Mouse (Mus musculus): ENCODE measurements around the gene Xirp1.

Gene Xirp1

DNA sequence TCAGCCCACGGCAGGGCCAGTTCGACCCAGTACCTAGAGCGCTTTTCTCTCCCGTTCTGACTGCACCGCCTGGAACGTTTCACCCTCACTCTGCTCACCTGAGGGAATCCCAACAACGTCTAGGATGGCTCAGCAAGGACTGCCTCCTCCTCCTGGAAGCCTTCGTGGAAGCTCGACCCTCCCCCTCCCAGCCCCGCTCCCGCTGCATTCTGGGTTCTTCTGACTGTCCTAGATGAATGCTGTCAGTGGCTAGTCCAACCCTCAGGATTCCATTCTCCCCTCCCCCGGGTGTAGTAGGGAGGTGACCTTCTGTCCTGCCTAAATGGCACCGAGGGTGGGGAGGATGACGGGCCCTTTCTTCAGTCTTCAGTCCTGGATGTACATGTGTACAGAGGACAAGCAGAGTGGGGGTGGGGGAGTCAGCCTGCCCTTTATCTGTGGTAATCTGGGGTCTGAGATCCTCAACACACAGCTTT is 38.8 kb downstream of the Xirp1 start, which contains the start of gene Csrnp1:
TSS of gene Csrnp1 (minus strand) at position 123 of the 476 bp plus-strand sequence.
- DNase-seq (ENCODE audit: low spot score): peak; percentile 73

DNA sequence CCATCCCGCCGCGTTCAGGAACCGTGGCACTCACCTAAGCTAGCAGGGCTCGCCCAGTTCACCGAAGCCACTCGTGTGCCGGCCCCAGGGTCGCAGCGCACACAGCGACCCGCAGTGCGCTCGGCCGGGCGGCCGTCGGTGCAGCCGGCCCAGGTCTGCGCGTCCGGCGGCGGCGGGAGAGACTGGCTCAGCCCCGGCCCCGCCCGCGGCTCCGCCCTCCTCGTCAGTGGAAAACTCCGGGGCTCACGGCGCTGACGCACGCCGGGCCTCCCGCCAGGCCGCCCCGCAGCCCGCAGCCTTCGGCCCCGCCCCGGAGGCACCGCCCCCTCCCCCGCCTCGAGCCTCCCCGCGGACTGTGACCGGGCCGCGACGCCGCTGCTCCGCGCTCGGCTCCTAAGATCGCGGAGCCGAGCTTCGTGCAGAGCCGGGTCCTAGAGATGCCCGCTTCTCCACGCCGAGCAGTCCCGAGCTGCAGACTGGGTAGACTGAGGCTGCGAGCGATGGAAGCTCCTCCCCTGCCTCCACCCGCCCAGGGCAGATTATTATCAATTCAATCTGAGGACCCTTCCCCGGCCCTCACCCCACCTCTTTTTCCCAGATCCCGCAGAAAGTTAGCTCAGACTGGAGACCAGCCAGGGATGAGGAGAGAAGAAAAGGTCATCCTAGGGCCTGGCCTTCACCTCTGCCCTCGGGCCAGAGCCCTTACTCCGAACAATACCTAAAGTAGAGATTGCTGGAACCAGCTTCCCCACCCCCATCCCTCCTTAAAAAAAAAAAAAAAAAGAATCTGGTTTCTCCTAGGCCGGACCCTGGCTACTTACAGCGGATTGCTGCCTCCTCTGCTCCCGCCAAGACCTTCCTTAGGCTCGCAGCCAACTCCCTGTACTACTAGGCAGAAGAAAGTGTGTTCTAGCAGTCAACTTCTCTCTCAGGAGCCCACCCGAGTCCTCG is 39.5 kb downstream of the Xirp1 start:
- DNase-seq (ENCODE audit: low spot score): peak; percentile 83

DNA sequence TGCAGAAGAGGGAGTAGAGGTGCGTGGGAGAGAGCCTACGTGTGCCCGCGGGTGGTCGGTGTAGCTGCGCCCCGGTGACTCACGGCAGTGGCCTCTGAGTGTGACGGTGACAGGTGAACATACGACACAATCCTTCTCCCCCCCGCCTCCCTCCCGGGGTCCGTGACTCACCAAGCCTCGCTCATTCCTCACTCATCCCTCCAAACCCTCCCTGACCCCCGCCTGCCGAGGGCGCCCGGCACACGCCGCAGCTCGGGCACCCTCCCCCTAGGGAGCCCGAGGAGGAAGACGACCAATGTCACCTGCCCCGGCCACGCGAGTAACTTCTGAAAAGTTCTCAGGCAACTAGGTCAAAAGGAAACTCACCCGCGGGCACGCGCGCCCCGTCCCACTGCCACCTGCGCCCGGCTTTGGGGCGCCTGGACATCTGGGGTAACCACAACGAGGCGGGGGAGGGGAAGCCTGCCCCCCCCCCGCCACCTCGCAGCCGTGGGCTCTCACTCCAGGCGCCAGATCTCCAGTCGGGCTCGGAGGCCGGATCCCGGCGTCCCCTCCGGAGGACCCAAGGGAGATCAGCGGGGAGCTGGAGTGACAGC is 40.3 kb downstream of the Xirp1 start:
- DNase-seq (ENCODE audit: low spot score): no peak

DNA sequence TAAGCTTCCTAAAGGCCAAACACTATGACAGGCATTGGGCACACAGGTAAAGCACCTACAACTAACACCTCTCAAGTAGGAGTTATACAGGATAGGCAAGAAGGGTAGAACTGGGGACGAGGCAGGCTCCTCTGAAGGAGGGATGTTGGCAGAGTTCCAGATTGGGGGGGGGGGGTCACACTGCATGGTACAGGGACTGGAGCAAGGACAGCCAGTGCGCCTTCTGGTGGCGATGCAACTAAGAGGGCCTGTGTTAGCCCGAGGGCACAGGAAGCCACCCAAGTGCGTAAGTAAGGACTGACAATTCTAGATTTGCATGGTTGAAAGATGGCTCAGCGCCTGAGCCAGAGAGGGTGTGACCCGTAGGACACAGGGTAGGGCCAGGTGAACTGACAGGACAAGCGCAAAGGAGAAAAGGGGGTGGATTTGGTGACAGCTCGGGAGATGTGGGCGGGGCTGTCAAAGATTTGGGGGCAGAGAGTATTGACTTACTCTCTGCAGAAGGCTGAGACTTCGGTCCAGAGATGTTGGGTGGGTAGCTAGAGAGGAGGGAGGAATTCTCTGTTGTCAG is 41.1 kb downstream of the Xirp1 start:
- peak; percentile 63 for DNase-seq (ENCODE audit: low spot score)

DNA sequence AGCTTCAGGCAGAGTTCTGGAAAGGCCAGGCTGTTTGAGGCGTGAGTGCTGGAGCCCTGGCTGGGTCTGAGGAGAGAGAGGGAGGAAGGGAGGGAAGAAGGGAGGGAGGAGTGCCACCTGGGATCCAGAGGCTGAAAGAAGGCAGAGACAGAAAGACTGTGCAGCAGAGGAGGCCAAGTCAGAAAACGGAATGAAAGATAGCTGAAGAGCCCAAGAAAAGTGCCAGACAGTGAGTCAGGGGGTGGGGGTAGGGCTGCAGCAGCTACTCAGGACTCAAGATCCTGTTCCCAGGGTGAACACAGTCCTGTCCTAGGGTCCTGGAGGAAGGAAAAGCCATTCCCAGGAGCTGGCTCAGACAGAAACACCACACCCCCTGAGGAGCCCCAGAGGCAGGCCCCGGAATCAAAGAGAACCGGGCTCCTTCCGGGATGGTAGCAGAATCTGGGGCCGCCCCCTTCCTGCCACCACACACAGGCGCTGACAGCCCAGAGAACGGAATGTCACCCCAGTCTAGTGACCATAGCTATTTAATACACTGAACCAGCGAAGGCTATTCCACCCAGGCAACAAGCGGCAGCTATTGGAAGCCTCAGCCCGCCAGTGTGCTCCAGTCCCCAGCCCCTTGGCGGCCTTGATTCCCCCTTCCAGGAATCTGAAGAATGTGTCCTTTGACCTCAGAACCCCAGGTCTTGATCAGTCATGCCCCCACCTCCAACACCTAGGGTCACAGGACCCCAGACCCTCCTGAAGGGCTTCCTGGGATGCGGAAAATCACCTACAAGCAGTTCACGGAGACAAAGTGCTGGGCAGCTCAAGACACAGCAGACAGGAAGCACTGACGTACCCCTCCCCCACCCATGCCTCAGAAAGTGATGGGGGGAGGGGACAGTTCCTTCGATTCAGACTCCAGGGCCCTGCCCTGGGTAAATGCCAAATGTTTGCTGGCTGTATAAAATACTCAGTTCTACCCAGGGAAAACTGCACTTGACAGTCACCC is 41.9 kb downstream of the Xirp1 start:
- peak; percentile 92 for DNase-seq (ENCODE audit: low spot score)

GRCm38 (mm10) chr9:119980770-119981182 is 42.6 kb downstream of the Xirp1 start:
- peak; percentile 59 for DNase-seq (ENCODE audit: low spot score)

DNA sequence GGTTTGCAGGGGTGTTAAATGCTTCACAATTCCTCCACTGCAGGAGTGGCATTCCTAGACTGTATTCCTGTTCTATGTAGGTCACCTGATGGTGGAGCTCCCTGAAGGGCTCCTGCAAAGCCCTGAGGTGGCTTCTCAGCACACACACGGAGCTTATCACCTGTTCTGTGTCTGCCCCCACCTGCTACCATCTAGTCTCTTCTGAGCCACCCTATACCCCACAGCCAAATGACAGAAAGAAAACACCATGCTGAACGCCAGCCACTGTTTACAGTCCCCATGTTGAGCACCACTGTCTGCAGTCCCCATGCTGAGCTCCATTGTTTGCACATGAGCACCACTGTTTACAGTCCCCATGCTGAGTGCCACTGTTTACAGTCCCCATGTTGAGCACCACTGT is 43.6 kb downstream of the Xirp1 start:
- DNase-seq (ENCODE audit: low spot score): no peak

DNA sequence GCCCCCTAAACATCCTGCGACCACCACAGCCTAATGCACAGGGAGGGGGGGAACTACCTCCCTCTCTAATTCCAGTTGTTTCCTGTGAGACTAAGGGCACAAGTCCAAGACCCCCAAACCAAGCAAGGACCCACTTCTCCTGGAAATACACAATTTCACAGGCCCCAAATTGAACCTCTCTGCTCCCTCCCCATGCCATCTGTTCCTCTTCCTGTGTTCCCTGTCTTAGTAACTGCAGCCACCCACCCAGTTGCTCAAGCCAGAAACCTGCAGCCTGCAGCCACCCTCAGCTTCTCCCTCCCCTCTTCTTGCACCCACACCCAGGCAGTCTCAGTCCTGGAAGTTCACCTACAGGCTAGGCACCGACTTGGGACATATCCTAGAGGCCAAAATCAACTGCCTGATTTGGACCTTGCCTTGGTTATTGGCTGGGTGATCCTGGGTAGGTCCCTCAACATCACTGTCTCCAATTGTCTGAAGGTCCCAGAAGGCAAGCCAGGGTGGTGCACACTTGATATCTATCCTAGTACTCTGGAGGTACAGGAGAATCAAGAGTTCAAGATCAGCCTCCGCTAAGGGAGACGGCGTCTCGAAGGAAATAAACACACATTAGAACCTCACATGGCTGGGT is 44.5 kb downstream of the Xirp1 start:
- no peak for DNase-seq (ENCODE audit: low spot score)

GRCm38 (mm10) chr9:119978151-119978810 is 45.1 kb downstream of the Xirp1 start:
- no peak for DNase-seq (ENCODE audit: low spot score)

- no peak for DNase-seq (ENCODE audit: low spot score)
Measured at GRCm38 (mm10) chr9:119977557-119978060, 45.8 kb downstream of the Xirp1 start.

- DNase-seq (ENCODE audit: low spot score): no peak
Measured at GRCm38 (mm10) chr9:119976704-119977556, 46.5 kb downstream of the Xirp1 start.

DNA sequence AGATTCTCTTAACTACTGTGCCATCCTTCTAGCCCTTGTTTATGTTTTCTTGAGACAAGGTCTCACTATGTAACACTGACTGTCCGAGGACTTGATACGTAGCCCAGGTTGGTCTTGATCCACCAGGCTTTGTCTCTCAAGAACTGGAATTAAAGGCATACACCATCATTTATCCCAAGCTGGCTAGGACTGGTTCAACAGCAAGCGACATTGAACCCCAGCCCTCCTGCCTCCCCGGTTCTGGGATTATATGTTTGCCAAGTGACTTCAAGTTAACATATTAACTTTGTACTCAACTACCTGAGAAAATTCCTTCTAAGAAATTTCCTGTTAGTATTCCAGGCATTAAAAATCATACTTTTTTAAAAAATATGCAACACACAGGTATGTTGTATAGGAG is 48.1 kb downstream of the Xirp1 start:
- DNase-seq (ENCODE audit: low spot score): no peak

- DNase-seq (ENCODE audit: low spot score): no peak
Measured at GRCm38 (mm10) chr9:119974609-119975008, 48.8 kb downstream of the Xirp1 start.

- no peak for DNase-seq (ENCODE audit: low spot score)
Measured at GRCm38 (mm10) chr9:119973869-119974520, 49.4 kb downstream of the Xirp1 start.

DNA sequence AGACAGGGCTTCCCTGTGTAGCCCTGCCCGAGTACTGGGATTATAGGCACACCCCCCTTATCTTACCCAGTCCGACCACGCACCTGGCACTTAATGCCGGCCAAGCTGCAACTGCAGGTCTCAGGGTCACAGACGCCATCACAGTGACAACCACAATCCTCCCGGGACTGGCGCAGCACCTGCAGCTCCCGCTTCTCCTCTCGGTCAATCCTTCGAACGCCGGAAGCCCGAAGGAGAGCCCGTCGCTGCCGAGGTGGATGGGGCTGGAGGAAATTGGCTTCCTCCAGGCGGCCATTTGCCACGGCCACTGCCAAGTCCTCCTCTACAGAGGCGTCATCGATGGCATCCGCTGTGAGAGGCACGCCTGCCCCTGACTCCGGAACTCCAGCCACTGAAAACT is 50.1 kb downstream of the Xirp1 start:
- DNase-seq (ENCODE audit: low spot score): no peak

DNA sequence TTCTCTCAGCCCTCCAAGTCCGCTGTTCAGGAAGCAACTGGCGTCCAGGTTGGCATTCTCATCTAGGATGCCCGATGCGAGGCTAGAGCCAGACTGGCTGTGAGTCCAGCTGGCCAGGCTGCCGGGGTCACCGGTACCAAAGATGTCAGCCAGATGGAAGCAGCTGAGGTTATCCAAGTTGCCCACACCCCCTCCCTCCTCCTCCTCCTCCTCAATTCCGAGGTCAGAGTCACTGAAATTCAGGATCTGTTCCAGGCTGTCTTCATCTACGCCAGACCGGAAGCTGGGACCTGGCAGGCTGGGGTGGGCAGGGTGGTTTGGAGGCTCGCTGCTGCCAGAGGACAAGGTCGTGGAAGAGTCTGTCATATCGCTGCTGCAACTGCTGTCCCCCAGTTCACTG is 50.8 kb downstream of the Xirp1 start:
- DNase-seq (ENCODE audit: low spot score): no peak

GRCm38 (mm10) chr9:119972166-119972565 is 51.2 kb downstream of the Xirp1 start:
- no peak for DNase-seq (ENCODE audit: low spot score)

DNA sequence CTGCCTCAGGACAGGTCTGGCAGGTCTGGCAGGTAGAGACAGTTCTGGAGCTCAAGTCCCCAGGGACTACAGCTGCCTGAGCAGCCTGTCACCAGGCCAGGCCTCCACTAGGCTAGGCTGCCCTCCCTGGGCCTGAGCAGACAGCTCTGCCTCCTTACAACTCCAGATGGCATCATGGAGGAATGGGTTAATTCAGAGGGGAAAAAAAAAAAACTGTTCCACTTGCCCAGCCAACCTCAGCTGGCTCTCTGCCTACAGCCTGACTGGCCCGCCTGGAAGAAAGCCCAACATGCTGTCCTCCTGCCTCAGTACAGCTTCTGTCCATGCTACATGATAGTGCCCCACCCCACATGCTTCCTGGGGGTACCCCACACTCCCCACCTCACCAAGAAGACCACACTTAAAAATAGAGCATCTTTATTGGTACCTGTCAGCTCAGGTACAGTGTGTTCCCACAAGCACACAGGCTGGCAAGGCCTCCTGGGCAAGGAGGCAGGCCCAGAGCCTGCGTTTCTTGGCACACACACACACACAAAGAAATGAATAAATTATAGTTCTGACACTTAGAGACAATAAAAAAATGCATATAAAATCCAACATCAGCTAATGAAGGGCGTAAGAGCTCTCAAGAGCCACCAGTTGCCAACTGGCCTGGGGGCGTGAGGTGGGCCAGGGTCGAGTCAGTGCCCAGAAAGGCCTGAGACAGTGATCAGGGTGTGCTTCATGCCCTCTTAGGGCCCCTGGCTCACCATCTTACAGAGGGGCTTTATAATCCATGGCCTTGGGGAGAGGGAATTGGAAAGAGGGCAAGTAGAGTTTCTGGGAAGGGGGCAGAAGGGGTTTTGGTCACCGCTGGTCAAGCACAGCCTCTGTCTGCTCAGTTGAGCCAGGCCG is 52.4 kb downstream of the Xirp1 start:
- no peak for DNase-seq (ENCODE audit: low spot score)

Data from embryo, embryonic 10.5 days (tissue).